Mouse (Mus musculus) heart, postnatal 14 days (tissue): ENCODE measurements around the gene Hoxa1. TPM values are rescaled to one million over a fixed set of nuclear protein-coding genes. Genes with fewer than 3 reads are reported as not detected.

ENCODE experiments used
- DNase-seq, 2 experiments: peaks; one replicate each; pipeline ENCODE4 v3.0.0; 2021 to 2022
- intact Hi-C: fragments of 180-260 bp; cut with DNase I; formaldehyde crosslinking; loops from one replicate; pipeline ENCODE4 v1.15.1; 2025
- total RNA-seq, 2 experiments: library from RNA; stranded (reverse); gene quantifications; 2 replicates each; pipeline ENCODE4 v1.2.3; 2021

Gene Hoxa1
- total RNA-seq, 2 experiments from 2014 or later, result 0.15 to 0.22 TPM

GRCm38 (mm10) chr6:52162611-52163365, 4.7 kb upstream of the Hoxa1 start:
- intact Hi-C loops, result loop anchor here (5.0 kb wide), 1 partner anchor 155 kb away; no protein-coding TSS in a partner anchor
- no peak for DNase-seq

- intact Hi-C loops, result loop anchor here (5.0 kb wide), 1 partner anchor 155 kb away; no protein-coding TSS in a partner anchor
- no peak for DNase-seq
Observed at GRCm38 (mm10) chr6:52162093-52162380, 3.9 kb upstream of the Hoxa1 start.

- no peak for DNase-seq
- intact Hi-C loops, result loop anchor here (5.0 kb wide), 1 partner anchor 154 kb away; no protein-coding TSS in a partner anchor
Observed at GRCm38 (mm10) chr6:52161336-52162092, 3.4 kb upstream of the Hoxa1 start.

DNA sequence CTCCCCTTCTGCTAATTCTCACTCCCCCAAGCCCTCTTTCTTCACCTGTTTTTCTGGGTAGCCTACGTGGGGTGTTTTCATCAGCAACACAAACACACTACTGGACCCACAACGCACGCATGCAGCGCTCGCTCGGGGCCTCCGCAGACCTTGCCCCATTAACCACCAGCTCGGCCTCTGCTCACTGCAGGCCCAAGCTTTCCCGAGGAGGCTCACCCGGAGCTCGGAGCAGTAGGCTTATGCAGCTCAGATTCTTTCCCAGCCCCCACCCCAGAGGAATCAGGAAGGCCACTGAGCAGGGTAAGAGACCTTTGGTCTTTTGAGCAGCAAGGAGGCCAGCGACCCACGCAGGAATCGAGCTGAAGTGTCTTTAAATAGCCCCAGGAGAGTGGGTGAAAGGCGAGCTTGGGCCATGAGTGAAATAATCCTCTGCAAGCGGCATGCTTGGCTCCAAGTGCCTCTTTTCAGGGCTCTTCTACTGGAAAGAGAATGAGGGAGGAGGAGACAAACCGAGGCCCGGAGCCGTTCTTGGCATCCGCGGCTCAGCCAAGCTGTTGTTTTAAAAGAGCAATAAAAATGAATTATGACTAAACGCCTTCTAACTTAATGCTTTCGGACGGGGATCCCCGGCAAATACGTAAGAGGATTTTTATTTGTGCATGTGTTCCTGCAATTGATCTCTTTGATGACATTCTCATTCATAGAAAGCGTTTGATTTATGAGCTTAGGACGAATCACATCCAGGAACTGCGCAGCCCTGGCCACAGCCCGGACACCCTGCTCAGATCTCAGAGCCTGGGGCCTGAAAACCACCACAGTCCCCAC, 2.6 kb upstream of the Hoxa1 start:
- intact Hi-C loops, result loop anchor here (5.0 kb wide), 1 partner anchor 153 kb away; no protein-coding TSS in a partner anchor

GRCm38 (mm10) chr6:52159979-52160378, 1.9 kb upstream of the Hoxa1 start:
- intact Hi-C loops, result loop anchor here (5.0 kb wide), 1 partner anchor 153 kb away; no protein-coding TSS in a partner anchor
- DNase-seq, result no peak

More for the DNA sequence above, 2.6 kb upstream of the Hoxa1 start:
- no peak for DNase-seq

DNA sequence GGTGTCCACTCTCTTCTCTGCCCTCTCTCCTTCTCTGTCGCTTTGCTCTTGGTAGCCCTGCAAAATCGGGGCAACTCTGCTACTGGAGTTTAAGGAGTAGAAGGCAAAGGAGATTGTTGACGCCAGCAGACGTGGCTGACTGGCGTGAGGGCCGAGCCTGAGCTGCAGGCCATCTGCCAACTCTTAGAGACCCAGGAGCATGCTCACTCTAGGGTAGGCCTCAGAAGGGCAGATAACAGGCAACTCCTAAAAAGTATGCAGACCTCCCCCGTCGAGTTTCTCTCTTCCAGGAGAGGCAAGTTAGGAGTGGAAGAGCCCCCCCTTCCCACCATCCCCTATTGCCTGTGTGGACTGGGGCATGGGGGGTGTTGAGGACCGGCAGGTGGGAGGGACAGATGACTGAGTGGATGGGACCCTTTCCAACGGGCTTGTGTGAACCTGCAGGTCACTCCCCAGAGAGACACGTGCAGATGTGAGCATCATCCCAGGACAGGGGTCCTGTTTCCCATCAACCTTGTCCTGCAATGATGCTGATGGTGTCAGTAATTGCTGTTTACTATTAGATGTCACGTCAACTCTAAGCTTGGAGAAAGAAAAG, 1.1 kb upstream of the Hoxa1 start:
- intact Hi-C loops, result no loop called here
- DNase-seq, result no peak

- intact Hi-C loops, result no loop called here
- no peak for DNase-seq
Observed at GRCm38 (mm10) chr6:52157466-52158275, 446 bp downstream of the Hoxa1 start.

DNA sequence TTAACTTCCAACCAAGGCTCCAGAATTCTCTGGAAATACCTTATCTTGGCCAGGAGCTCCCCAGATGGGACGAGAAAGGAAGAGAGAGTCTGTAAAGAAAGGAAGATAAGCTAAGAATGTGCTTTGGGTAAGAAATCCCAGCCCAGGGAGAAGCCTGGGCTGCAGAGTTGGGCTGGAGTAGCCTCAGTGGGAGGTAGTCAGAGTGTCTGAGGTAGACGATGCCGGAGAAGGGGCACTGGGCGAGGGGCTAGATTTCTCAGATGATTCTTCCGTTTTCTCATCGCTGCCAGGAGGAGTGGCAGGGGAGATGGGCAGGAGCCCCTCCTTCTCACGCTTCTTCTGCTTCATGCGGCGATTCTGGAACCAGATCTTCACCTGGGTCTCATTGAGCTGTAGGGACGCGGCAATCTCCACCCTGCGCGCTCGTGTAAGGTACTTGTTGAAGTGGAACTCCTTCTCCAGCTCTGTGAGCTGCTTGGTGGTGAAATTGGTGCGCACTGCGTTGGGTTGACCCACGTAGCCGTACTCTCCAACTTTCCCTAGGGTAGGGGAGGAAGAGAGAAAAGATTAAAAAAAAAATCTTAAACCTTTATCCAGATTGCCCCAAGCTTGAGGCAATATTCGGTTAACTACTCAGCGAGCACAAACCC, 1.4 kb downstream of the Hoxa1 start:
- no peak for DNase-seq
- intact Hi-C loops, result no loop called here

DNA sequence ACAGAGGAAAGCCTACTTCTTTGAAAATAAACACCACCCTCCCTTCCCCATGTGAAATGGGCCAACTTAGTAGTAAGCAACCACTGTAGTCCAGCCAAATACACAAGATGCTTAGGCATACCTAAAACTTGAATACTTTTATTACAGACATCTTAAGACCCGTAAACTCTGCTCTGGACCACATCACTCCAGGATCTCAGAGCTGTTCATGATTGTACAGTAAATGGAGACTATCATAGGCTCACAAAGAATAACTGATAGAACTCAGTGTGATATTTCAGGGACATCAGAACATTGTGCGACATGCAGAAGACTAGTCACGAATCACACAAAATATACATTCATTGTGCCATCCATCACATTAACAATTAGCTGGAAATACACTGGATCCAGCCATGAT, 2.6 kb downstream of the Hoxa1 start:
- intact Hi-C loops, result no loop called here
- DNase-seq, result no peak

GRCm38 (mm10) chr6:52154044-52154443, 4.1 kb downstream of the Hoxa1 start:
- intact Hi-C loops, result no loop called here
- no peak for DNase-seq

DNA sequence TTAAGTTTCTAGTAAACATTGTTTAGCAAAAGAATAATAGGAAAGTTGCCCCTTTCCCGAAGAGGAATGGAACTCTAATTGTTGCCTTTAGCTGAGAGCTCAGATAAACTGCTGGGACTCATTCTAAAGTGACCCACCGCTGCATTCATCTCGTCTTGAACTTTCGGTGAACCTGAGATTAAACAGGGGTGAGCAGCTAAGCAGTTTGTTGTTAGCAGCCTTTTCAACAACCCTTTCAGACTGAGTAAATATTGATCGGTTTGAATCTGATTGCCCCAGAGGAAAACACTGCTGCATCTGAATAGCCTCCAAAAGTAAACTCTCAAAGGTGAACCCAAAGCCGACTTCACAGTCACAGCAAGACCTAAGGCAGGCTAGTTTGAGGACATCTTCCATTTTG, 4.8 kb downstream of the Hoxa1 start:
- no peak for DNase-seq
- intact Hi-C loops, result no loop called here

DNA sequence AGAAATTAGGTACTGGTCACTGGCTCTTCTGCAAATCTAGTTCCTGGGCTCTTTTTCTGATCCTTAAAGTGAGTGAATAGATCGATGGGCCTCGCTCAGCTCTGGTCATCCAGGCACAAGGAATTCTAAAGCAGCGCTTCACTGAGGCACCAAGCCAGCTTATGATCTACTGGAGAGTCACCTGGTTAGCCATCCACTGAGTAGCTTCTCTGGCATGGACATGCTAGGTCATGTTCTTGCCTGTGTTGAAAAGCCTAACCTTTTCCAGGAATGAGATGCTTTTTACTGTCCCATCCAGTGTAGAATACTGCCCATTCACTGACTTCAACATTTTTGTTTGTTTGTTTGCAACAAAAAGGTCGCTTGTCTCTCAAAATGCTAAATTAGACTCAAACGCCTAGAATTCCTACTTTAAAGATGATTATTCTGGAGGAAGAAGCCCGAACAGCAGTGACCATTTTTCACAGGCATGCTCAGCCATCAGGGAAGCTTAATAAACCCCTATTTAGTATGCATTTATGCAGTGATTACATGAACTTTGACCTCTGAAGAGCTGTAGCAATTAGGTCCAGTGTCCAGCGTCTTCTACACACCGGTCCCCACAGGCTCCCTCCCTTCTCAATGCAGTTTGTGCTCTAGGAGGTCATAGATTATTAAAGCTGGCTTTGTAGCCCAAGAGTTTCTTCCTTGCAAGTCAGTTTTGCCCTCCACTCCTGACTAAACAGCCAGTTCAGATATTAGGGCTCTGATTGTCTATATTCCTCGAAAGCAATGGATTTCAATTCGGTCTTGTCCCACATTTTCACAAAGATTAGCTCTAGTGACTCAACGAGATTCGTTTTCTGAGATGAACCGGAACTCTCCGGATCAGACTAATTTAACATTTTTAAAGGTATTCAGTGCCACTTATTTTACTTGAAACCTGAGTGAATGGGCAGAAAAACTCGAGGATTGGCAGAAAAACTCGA, 5.6 kb downstream of the Hoxa1 start:
- no peak for DNase-seq
- intact Hi-C loops, result no loop called here

- intact Hi-C loops, result no loop called here
- DNase-seq, result no peak
Observed at GRCm38 (mm10) chr6:52151571-52151970, 6.5 kb downstream of the Hoxa1 start.

- intact Hi-C loops, result no loop called here
- no peak for DNase-seq
Observed at GRCm38 (mm10) chr6:52150401-52150966, 7.6 kb downstream of the Hoxa1 start.

DNA sequence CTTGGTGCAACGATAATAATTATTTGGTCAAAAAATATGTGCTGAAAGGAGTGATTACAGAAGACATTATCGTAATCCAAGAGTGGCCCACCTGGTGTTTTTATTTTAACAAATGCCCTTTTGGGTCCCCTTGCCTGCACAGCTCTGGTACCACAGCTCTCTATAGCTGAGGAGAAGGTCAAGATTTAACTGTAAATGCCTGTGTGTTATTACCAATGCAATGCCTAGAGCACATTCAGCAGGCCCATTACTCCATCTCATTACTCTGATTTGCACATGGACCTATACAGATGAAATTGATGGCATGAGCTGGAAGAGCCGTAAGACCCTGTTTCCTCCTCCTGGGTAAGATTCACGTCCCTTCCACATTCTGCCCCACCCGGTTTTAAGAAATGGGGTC, 19.0 kb downstream of the Hoxa1 start:
- intact Hi-C loops, result no loop called here
- DNase-seq, result no peak

- DNase-seq, result no peak
- intact Hi-C loops, result no loop called here
Observed at GRCm38 (mm10) chr6:52138576-52138975, 19.5 kb downstream of the Hoxa1 start.

DNA sequence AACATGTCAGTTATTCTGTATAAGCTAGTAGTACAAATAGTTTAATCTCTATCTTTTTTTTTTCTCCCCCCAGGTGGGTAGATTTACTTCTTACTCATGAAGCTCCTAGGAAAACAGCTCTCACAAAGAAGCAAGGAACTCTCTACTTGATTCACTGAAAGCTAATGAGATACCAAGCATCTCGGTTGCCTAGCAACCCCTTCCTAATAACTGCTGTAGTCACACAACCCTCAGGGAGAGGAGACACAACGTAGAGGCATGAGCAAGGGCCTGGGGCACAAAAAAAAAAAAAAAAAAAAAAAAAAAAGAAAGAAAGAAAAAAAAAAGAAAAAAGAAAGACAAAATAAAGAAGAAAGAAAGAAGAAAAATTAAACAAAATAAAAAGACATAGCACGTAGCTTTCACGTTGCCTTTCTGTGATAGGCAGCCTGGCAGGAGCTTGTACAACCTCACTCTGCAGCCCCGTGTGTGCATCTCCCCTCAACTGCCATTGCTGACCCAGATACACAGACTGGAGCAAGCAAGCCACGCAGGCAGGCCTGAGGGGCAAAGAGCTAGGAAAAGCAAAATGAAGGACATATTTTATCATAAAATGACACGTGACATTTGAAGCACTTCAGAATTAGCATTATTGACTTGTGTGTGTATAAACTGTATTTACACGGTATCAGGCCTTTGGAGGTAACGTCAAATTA, 20.1 kb downstream of the Hoxa1 start:
- no peak for DNase-seq
- intact Hi-C loops, result no loop called here
